In genomic region chr2:118015182-118015581, GRCm38 (mm10) we compare ENCODE assay signal across 22 mouse cellular contexts.
DNase-seq lines count a peak whose midpoint lies in the region; ATAC-seq and TF ChIP-seq lines count a peak whose summit lies in the region.
"Had no signal": no experiment of that assay in that cellular context is flagged by ENCODE, and none has a peak within 500 bp of the region (broad histone marks: within the 10 kb centered on the region; RNA-seq: fewer than 3 reads in every experiment).

No protein-coding gene starts in this region.

- TF ChIP-seq EP300 in lung, postnatal 0 days (IDR thresholded peaks at IDR 0.05), result peak; percentile 39; the same call in 1 of the 2 replicates

- no peaks in the 10 kb centered on the region for H3K36me3 ChIP-seq in lung, embryonic 16.5 days (ENCODE audit: control insufficient read depth, insufficient read depth, low read length)
- H3K36me3 ChIP-seq in lung, postnatal 0 days (ENCODE audit: insufficient read depth, low read length), result no peaks in the 10 kb centered on the region
- H3K36me3 ChIP-seq: G1E had no signal

- H3K27me3 ChIP-seq in lung, embryonic 16.5 days (ENCODE audit: control insufficient read depth, insufficient read depth, low read depth, low read length), result no peaks in the 10 kb centered on the region
- no peaks in the 10 kb centered on the region for H3K27me3 ChIP-seq in lung, postnatal 0 days (replicated peaks; ENCODE audit: insufficient read depth, low read length)
- H3K27me3 ChIP-seq: CH12.LX, Patski had no signal

- no peak for DNase-seq in lung, postnatal 14 days
- DNase-seq in lung, postnatal 0 days (ENCODE audit: low spot score), result peak; percentile 53
- DNase-seq in lung, postnatal 10 days, result no peak
- peak; percentile 20 for DNase-seq in NIH3T3 (ENCODE audit: low read depth)
- no peak for DNase-seq in heart, postnatal 14 days
- DNase-seq: adrenal gland, adult 2 months; adrenal gland, adult 8-10 months; adrenal gland, postnatal 10 days; adrenal gland, postnatal 14 days; adrenal gland, postnatal 25 days; adrenal gland, postnatal 36 days; B cell, adult 2 months; cerebellum, adult 11 months; cerebellum, adult 11-12 months; cerebellum, adult 18-20 months; cerebellum, adult 2 months had no signal

- intact Hi-C loops in heart, postnatal 14 days (cut with DNase I), result no loop called here

- no peak overlapping the region for H3K27ac ChIP-seq in lung, embryonic 16.5 days (ENCODE audit: low read length)
- no peak overlapping the region for H3K27ac ChIP-seq in lung, postnatal 0 days (ENCODE audit: low read length)

- no peak for TF ChIP-seq CTCF in lung, postnatal 0 days (IDR thresholded peaks at IDR 0.05)

- H3K9ac ChIP-seq in lung, embryonic 16.5 days (ENCODE audit: low read length), result no peak overlapping the region
- no peak overlapping the region for H3K9ac ChIP-seq in lung, postnatal 0 days (replicated peaks; ENCODE audit: low read depth)

- 0 out of 2 replicates have a peak, but pooled peaks have one; percentile 38 for ATAC-seq in lung, embryonic 16.5 days (ENCODE audit: low read depth)
- peak; percentile 56 for ATAC-seq in lung, postnatal 0 days
- ATAC-seq: activated CD4-positive, CD25-positive, alpha-beta regulatory T cell, adult 4 months; CD4-positive, CD25-positive, alpha-beta regulatory T cell, adult 4 months; Patski had no signal

- no peaks in the 10 kb centered on the region for H3K9me3 ChIP-seq in lung, embryonic 16.5 days (ENCODE audit: control insufficient read depth, low read length)
- no peaks in the 10 kb centered on the region for H3K9me3 ChIP-seq in lung, postnatal 0 days (ENCODE audit: low read length)

- no peak overlapping the region for H3K4me2 ChIP-seq in lung, embryonic 16.5 days (ENCODE audit: low read depth, low read length)
- no peak overlapping the region for H3K4me2 ChIP-seq in lung, postnatal 0 days (replicated peaks; ENCODE audit: low read depth, low read length)

- no peak overlapping the region for H3K4me3 ChIP-seq in lung, embryonic 16.5 days (ENCODE audit: low read length)
- H3K4me3 ChIP-seq in lung, postnatal 0 days (ENCODE audit: low read depth, low read length), result no peak overlapping the region

- WGBS in lung, embryonic 16.5 days, result 32% methylated on average over 1 of the region's 1 CpGs
- WGBS in lung, postnatal 0 days, result 26% methylated on average over 1 of the region's 1 CpGs

- no peaks in the 10 kb centered on the region for H3K4me1 ChIP-seq in lung, embryonic 16.5 days (replicated peaks; ENCODE audit: control insufficient read depth, insufficient read depth, low read length)
- no peaks in the 10 kb centered on the region for H3K4me1 ChIP-seq in lung, postnatal 0 days (ENCODE audit: insufficient read depth, low read depth, low read length)

Comparison
In these comparisons a context has a peak if more than half of its experiments do, and no peak if none do; other contexts are left out.
1. DNase-seq: peak in lung, postnatal 0 days (single experiment) and NIH3T3 (single experiment); none in lung, postnatal 14 days (single experiment), lung, postnatal 10 days (single experiment) and heart, postnatal 14 days (0 of 2).